Mouse (Mus musculus) Patski (cell line): ENCODE results near the gene Olfr1367. TPM values are rescaled to one million over a fixed set of nuclear protein-coding genes. Genes with fewer than 3 reads are reported as not detected.

Experiments used
- ATAC-seq: fragments of 100-300 bp; one replicate; pipeline ENCODE4 v1.8.0; 2021
- CTCF ChIA-PET: fragments of 350-600 bp; sonication (Branson Sonifier 250); formaldehyde crosslinking; loops from one replicate; lab custom pipeline; 2022; ENCODE audit warnings: inconsistent platforms; lab: Charles Lee
- POLR2A ChIA-PET: fragments of 350-600 bp; sonication (Branson Sonifier 250); formaldehyde crosslinking; loops from one replicate; lab custom pipeline; 2022; ENCODE audit warnings: antibody characterized with exemption, inconsistent platforms; lab: Charles Lee
- DNase-seq: peaks from one replicate; pipeline ENCODE4 v3.0.0-alpha.2; 2011; ENCODE audit warnings: low read depth, low spot score
- H3K27me3 ChIP-seq: fragments of 371-371 bp; one replicate; pipeline ENCODE4 v1.5.1; 2021
- CTCF ChIP-seq: fragments of 100-300 bp; IDR thresholded peaks from one replicate; pipeline ENCODE4 v1.5.1; 2021
- in situ Hi-C: fragments of 300-500 bp; cut with MboI; formaldehyde crosslinking; loops from 3 replicates; pipeline ENCODE4 v1.11.1; 2018; ENCODE audit warnings: low pct_unique_long_range_greater_than_20kb, mixed read lengths
- polyA plus RNA-seq: library from polyadenylated mRNA; unstranded; gene quantifications from one replicate; pipeline ENCODE4 v1.2.3, GENCODE M21; 2021

The Olfr1367 gene
- polyA plus RNA-seq = not detected

DNA sequence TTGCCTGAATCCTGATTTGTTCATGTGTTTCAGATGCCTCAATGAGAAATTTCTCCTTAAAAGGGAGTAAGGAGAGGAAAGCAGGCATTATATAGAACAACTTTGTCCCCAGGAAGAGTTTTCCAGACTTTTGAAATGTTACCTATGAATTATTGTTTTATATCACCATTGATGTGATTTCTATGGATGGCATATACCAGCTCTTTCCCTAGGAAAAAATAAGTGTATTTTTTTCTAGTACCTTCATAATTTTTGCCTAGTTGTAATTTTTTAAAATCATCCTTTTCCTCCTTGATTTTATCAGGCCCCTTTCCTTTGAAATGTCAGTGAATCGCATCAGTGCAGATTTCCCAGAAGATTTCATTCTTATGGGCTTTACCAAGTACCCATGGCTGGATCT lies at the start of gene Olfr1367:
TSS of gene Olfr1367 (plus strand) at position 301 of the 400 bp plus-strand sequence.
- TF ChIP-seq CTCF = no peak
- ChIA-PET CTCF (no interaction called here), POLR2A (no interaction called here)
- in situ Hi-C loops = no loop called here
- DNase-seq (no peak), ATAC-seq (no peak)
- H3K27me3 ChIP-seq = peaks cover 22% of the 10 kb centered on the region

DNA sequence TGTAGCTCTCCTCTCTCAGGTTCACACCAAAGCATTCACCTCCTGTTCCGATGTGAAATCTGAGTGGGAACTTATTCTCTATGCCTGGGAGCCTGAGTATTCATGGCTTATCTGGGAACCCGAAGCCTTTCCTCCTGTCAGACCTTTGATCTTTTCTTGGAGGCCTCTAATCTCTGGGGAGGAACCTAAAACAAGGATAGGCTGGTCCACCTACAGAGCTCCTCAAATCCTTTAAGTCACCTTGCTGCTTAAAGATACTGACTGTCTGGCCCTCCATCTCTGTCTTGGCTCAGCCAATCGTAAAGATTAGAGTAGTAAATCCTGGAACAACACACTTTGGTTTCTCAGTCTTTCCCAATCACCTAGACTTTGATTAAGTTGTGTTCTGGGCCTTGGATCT lies 48.2 kb upstream of the Olfr1367 start:
- DNase-seq = no peak
- ATAC-seq = no peak
- TF ChIP-seq CTCF = no peak
- in situ Hi-C loops = no loop called here
- POLR2A ChIA-PET = no interaction called here
- CTCF ChIA-PET = no interaction called here
- peaks cover 3% of the 10 kb centered on the region for H3K27me3 ChIP-seq

DNA sequence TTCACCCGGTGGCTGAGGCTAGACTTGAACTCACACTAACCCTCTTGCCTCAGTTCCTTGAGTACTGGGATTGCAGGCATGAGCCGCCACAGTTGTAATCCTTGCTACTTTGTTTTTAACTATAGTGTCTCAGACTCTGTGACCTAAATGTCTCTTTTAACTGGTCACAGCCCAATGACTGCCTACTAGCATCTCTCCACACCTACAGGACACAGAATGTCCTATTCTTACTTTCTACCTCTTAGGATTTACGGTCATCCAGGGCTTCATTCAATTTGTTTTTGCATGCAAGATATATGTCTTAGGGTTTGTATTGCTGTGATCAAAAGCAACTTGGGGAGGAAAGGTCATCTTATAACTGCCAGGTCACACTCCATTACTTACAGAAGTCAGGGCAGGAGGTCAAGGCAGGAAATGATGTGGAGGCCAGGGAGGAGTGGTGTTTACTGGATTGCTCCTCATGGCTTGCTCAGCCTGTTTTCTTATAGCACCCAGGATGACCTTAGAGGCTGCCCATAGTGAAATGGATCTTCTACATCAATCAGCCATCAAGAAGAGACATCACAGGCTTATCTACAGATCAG lies 42.1 kb upstream of the Olfr1367 start:
- H3K27me3 ChIP-seq = no peaks in the 10 kb centered on the region
- DNase-seq = no peak
- TF ChIP-seq CTCF = no peak
- CTCF ChIA-PET = interaction anchor here (0.9 to 1.4 kb wide), 2 partner anchors 10 to 20 kb away, joined by 3 to 5 read pairs; no protein-coding TSS in a partner anchor
- POLR2A ChIA-PET = no interaction called here
- ATAC-seq = no peak
- in situ Hi-C loops = no loop called here

DNA sequence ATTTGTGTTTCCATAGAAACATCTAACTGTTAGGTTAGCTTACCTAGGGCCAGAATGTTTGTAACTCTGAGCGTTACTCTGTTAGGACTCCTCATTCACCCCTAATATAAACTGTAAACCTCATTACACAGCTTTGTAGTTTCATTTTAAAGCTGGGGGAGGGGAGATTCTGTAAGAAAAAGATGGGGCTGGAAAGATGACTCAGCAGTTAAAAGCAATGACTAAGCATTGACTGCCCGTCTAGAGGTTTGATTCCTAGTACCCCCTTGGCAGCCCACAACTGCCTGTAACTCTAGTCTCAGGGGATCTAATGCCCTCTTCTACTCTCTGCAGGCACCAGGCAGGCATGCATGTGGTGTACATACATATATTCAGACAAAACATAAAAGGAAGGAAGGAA lies 36.9 kb upstream of the Olfr1367 start:
- ChIA-PET POLR2A (no interaction called here), CTCF (no interaction called here)
- no peak for TF ChIP-seq CTCF
- no peak for DNase-seq
- in situ Hi-C loops = no loop called here
- H3K27me3 ChIP-seq = no peaks in the 10 kb centered on the region
- ATAC-seq = no peak

DNA sequence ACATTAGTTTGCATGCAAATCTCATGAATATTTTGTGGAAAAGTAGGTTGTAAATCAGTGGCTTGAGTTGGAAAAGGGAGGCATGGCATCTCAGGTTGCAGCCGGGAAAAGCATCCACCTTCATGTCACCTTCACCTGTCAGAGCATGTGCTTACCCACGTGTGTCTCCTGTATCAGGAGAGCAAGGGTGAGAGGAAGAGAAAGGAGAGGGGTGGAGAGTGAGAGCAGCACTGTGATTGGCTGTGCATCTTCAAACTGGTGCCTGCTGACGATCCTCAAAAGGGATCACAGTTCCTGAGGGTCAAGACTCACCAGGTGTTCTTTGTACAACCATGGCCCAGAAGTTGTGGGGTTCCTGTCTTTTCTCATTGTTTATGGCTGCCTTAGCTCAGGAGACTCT lies 34.8 kb upstream of the Olfr1367 start, which contains the start of gene Gpx6:
TSS of gene Gpx6 (plus strand) at position 200 of the 400 bp plus-strand sequence.
- in situ Hi-C loops = no loop called here
- no peaks in the 10 kb centered on the region for H3K27me3 ChIP-seq
- ChIA-PET POLR2A (no interaction called here), CTCF (no interaction called here)
- no peak for TF ChIP-seq CTCF
- DNase-seq = no peak
- no peak for ATAC-seq

DNA sequence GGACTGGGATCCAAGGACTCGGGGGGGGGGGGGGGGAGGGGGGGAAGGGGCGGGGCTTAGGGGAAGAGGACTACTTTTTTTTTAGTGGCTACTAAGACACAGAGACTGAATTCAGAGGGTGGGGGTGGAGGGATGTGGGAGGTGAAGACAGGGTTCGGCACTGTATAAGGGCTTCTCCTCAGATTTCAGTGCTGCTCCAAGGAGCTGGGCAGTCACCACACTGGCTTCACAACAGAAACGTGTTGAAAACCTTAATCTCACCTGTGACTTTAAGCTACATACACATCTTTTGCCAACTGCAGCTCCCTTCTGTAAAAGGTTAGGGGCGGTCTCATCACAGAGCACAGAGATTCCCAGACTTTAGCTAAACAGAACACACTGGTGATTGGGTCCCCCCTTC lies 33.9 kb upstream of the Olfr1367 start:
- POLR2A ChIA-PET = no interaction called here
- ATAC-seq (no peak), DNase-seq (no peak)
- CTCF ChIA-PET = no interaction called here
- no peaks in the 10 kb centered on the region for H3K27me3 ChIP-seq
- in situ Hi-C loops = no loop called here
- TF ChIP-seq CTCF = no peak

DNA sequence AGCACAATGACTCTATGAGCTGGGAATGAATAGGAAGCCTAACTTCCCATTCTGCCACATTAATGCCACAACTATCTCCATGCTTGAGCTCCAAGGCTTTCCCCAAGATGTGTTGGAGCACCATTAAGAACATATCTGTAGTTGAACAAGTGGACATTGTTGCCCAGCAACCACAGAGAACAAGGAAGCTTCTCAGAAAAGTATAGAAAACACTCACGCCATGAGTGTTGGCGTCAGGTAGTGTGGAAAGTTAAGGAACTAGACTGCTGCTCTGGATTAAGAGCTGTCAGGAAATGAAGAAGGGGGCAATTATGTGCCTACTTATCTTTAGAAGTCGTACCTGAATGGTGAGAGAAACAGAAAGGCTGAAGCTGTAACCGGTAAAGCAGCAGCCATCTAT lies 32.8 kb upstream of the Olfr1367 start:
- CTCF ChIA-PET = no interaction called here
- TF ChIP-seq CTCF = no peak

DNA sequence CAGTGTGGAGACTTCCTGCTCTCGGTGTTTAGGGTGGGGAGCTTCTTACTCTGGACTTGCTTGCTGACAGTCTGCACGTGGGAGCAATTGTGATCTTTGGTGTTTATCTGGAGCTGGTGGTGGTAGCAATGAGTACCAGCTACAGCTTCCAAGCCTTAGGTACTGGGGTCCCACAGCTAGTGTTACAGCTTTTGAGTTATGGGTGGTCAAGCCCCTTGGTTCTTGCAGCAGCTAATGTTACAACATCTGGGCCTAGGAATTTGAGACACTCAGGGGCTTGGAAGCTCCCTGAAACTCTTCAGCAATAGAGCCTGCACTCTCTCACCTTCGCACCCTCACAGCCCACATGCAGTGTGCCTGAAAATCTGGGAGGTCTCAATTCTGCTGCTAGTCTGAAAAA lies 26.4 kb upstream of the Olfr1367 start:
- in situ Hi-C loops = loop anchor here (10.0 kb wide), 1 partner anchor 85 kb away; no protein-coding TSS in a partner anchor
- no peaks in the 10 kb centered on the region for H3K27me3 ChIP-seq
- no peak for ATAC-seq
- ChIA-PET POLR2A (no interaction called here), CTCF (no interaction called here)
- no peak for TF ChIP-seq CTCF
- no peak for DNase-seq

More for the DNA sequence above, 32.8 kb upstream of the Olfr1367 start:
- ATAC-seq (no peak), DNase-seq (no peak)
- H3K27me3 ChIP-seq = no peaks in the 10 kb centered on the region
- in situ Hi-C loops = no loop called here
- POLR2A ChIA-PET = no interaction called here

DNA sequence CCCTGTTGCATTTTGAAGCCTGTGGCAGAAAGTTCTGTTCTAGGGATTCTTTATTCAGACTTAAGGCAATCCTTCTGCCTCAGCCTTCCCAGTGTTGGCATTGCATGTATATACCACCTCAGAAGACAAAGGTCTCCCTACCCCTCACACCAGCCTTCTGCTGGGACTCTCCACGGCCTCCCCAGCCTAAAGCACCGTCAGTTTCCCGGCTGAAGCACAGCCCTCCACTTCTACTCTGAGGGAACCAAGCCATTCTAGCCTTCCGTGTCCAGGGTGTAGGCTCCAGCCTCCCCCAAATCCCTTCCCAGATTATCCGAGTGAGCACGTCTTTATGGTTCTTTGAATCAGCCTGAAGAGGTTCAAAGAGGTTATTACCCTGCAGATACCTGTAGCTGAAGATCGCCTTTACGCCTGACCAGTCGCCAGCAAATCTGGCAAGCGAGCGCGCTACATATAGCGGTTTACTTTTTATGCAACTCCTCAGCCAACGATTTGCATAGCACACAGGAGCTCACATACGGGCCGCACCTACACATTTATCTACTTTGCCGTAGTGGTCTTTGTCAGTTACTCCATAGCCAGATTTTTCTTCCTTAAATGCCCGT lies 24.7 kb upstream of the Olfr1367 start:
- H3K27me3 ChIP-seq = no peaks in the 10 kb centered on the region
- in situ Hi-C loops = loop anchor here (10.0 kb wide), 1 partner anchor 87 kb away; no protein-coding TSS in a partner anchor
- ChIA-PET POLR2A (no interaction called here), CTCF (interaction anchor here (1.0 kb wide), 1 partner anchor 18 kb away, joined by 3 read pairs; no protein-coding TSS in a partner anchor)
- no peak for DNase-seq
- no peak for ATAC-seq
- TF ChIP-seq CTCF = no peak

DNA sequence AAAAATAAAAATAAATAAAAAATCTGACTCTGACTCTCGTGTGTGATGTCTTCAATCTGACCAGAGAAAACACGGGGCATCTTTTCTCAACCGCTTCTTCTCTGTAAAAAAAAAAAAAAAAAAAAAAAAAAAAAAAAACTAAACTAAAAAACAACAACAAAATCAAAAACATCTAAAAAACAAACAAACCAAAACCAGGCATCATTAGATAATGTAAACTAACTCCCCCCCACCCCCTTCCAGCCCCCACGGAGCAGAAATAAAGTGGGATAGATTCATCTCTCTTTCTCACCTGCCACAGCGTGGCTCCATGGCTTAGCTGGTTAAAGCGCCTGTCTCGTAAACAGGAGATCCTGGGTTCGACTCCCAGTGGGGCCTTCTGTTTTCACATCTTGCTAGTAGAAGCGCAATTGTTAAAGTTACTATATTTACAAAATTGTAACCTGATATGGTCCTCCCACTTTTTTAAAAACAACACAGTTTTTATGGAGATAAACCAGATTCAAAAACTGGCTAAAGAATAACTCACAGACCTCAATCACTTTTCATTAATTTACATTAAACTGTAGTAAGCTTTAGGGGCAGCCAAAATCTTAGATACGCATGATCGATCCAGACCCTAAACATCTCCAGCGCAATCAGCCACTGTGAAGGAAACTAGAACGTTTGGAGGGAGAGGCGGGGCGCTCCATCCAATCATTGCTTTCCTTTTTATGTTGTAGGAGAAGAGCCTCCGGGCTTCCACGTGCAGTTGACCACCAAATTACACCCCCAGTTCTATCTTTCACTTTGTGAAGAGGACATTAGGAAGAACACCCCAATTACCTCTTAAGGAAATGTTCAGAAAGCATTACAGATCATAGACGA lies 24.0 kb upstream of the Olfr1367 start:
- ChIA-PET POLR2A (interaction anchor here (0.6 kb wide), 1 partner anchor 76 kb away, joined by 3 read pairs; no protein-coding TSS in a partner anchor), CTCF (interaction anchor here (1.0 kb wide), 1 partner anchor 19 kb away, joined by 3 read pairs; no protein-coding TSS in a partner anchor)
- in situ Hi-C loops = loop anchor here (10.0 kb wide), 1 partner anchor 88 kb away; no protein-coding TSS in a partner anchor
- peaks cover 4% of the 10 kb centered on the region for H3K27me3 ChIP-seq
- no peak for TF ChIP-seq CTCF
- ATAC-seq = no peak
- DNase-seq = no peak
